Mouse (Mus musculus) C2C12 (cell line): ENCODE results near the gene Arl6ip5.

Source experiments
- CEBPB ChIP-seq: IDR thresholded peaks from one replicate; pipeline ENCODE4 v1.6.1; 2011; ENCODE audit warnings: low read depth, mild to moderate bottlenecking, control low read depth, moderate library complexity
- CTCF ChIP-seq: IDR thresholded peaks from one replicate; pipeline ENCODE4 v1.5.1; 2011; ENCODE audit not compliant: control insufficient read depth, insufficient read depth, insufficient read length
- FOSL1 ChIP-seq: IDR thresholded peaks from one replicate; pipeline ENCODE4 v1.8.0; 2011; ENCODE audit warnings: mild to moderate bottlenecking, low read length; ENCODE audit not compliant: poor library complexity, insufficient read depth, severe bottlenecking
- MYOD1 ChIP-seq: IDR thresholded peaks from one replicate; pipeline ENCODE4 v1.6.1; 2011; ENCODE audit warnings: low read depth; ENCODE audit not compliant: control insufficient read depth, insufficient read length
- USF1 ChIP-seq: IDR thresholded peaks from one replicate; pipeline ENCODE4 v1.6.1; 2011; ENCODE audit warnings: low read depth, mild to moderate bottlenecking, control low read depth, moderate library complexity

DNA sequence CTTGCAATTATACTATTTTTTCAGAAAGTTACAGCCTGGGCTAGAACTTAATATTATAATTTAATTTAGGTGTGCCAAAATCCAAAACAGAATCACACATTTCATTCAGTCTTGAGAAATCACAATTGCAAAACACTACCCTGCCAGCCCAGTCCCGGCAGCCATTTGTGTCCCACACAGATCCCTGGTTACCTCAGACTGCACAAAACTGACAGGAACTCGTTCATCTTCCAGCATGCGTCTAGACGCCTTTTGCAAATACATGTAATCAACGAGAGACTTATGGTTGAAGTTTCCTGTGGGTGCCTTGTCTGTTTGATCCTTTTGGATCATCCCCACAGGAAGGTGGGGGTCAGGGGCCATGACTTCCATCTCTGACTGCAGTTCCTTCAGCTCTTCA is 41.6 kb downstream of the Arl6ip5 start:
- TF ChIP-seq CTCF = no peak
- no peak for TF ChIP-seq FOSL1
- no peak for TF ChIP-seq MYOD1
- TF ChIP-seq USF1 = no peak
- TF ChIP-seq CEBPB = no peak
